Mouse (Mus musculus): ENCODE results near the gene Emc9. TPM values are rescaled to one million over a fixed set of nuclear protein-coding genes. Genes with fewer than 3 reads are reported as not detected.

Emc9 gene
- 31.6 and 46.9 TPM in 2 replicates for polyA plus RNA-seq (2015; fragmentation: Nextera tagmentation; extraction: Ambion mirVana)

DNA sequence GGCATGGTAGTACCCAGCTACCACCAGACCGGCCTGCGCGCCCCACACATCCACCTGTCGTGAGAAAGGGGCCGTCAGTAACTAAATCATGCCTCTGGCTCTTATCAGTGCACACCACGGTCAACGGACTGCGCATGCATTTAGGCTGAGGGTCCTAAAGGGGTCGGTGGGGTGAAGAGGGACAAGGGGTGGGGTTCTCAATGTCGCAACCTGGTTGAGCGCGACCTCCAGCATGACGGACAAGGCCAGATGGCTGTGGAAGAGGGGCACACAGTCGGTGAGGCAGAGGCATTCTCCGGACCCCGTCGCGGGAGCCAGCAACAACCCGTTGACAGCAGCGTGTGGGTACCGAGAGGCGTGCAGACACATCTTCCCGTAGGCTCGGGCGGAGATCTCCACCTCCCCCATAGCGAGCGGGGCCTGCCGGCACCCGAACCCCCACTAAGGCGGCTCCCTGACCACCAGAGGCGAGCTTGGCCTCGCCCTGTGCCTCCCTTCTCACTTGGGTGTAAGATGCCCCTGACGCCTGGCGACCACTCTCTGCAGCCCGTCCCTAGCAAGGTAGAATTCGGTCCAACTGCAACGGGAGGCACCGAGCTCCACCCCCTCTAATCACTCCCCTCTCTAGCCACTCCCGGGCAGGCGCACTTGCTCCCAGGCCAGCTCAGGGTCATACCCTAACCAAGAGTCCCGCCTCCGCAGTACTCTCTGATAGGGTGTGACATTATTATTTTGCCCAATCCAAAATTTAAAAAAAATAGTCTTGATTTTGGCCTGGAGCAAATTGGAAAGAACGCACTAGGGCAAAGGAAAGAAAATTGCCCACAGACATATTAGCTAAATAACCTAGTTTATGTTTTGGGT lies at the start of gene Emc9:
TSS of gene Emc9 (minus strand) at position 601 of the 864 bp plus-strand sequence.
- H3K4me1 ChIP-seq (ENCODE audit: control insufficient read depth, insufficient read depth, low read length) = peaks cover 10% of the 10 kb centered on the region
- no peaks in the 10 kb centered on the region for H3K9me3 ChIP-seq (replicated peaks; ENCODE audit: control insufficient read depth, low read length, poor library complexity, severe bottlenecking)
- H3K27me3 ChIP-seq (ENCODE audit: control insufficient read depth, insufficient read depth, low read depth, low read length) = no peaks in the 10 kb centered on the region
- 3% methylated on average over 43 of the region's 43 CpGs for WGBS
- peak within 1 kb of the TSS; percentile 71 for H3K27ac ChIP-seq (ENCODE audit: low read length)
- H3K36me3 ChIP-seq (ENCODE audit: control insufficient read depth, insufficient read depth, low read length) = peaks cover 4% of the 10 kb centered on the region; the same call in 1 of the 2 replicates
- H3K4me3 ChIP-seq (ENCODE audit: low read depth, low read length) = peak within 1 kb of the TSS; percentile 58
- H3K4me2 ChIP-seq (ENCODE audit: low read length) = peak within 1 kb of the TSS; percentile 78
- H3K9ac ChIP-seq (ENCODE audit: low read depth, low read length) = peak within 1 kb of the TSS; percentile 84
- peak; percentile 82 for ATAC-seq

GRCm38 (mm10) chr14:55629312-55629711 lies 44.2 kb upstream of the Emc9 start:
- H3K9me3 ChIP-seq (replicated peaks; ENCODE audit: control insufficient read depth, low read length, poor library complexity, severe bottlenecking) = no peaks in the 10 kb centered on the region
- ATAC-seq = no peak
- no peak overlapping the region for H3K4me2 ChIP-seq (ENCODE audit: low read length)
- no peak overlapping the region for H3K9ac ChIP-seq (ENCODE audit: low read depth, low read length)
- no peaks in the 10 kb centered on the region for H3K27me3 ChIP-seq (ENCODE audit: control insufficient read depth, insufficient read depth, low read depth, low read length)
- H3K4me1 ChIP-seq (ENCODE audit: control insufficient read depth, insufficient read depth, low read length) = 0 out of 2 replicates have a peak, but pooled peaks cover 1% of the 10 kb centered on the region
- peaks cover 61% of the 10 kb centered on the region for H3K36me3 ChIP-seq (ENCODE audit: control insufficient read depth, insufficient read depth, low read length)
- no peak overlapping the region for H3K27ac ChIP-seq (ENCODE audit: low read length)
- WGBS = 47% methylated on average over 5 of the region's 5 CpGs
- no peak overlapping the region for H3K4me3 ChIP-seq (ENCODE audit: low read depth, low read length)

DNA sequence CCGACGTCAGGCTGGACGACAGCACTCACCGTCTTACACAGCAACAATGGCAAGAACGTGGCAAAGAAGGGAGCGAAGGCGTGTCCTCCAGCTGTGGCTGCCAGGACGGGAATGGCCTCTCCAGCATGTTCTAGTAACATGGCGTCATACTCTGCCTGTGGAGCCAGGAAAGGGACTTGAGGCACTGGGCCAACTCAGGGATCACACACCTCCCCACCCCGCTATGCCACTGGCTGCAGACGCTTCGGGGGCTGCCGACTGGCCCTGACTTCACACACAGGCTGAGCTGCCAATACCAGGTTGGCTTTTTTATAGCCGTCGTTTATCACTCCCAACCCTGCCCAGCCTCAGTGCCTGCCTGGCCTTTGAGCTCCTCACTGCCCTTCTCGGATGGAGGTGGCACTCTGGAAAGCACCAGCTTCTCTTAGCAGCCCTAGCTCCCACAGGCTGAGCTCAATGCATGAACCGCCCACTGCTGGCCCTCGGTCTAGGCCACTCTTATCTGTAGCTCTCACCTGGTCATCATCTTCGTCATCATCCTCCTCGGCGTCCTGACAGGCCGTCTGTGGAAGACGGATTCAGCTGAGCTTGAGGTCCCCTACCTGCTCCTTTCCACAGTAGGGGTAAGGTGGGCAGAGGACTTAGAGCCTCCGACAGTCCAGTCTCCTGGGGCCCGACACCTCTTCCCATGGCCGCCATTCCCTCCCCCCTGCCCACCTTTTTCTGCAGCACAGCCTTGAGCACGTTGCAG lies 43.1 kb upstream of the Emc9 start:
- peaks cover 59% of the 10 kb centered on the region for H3K36me3 ChIP-seq (ENCODE audit: control insufficient read depth, insufficient read depth, low read length)
- no peak overlapping the region for H3K9ac ChIP-seq (ENCODE audit: low read depth, low read length)
- H3K27ac ChIP-seq (ENCODE audit: low read length) = no peak overlapping the region
- no peaks in the 10 kb centered on the region for H3K4me1 ChIP-seq (ENCODE audit: control insufficient read depth, insufficient read depth, low read length)
- no peak overlapping the region for H3K4me2 ChIP-seq (ENCODE audit: low read length)
- no peaks in the 10 kb centered on the region for H3K27me3 ChIP-seq (ENCODE audit: control insufficient read depth, insufficient read depth, low read depth, low read length)
- whole genome bisulfite sequencing = 97% methylated on average over 26 of the region's 27 CpGs
- ATAC-seq = no peak
- H3K9me3 ChIP-seq (replicated peaks; ENCODE audit: control insufficient read depth, low read length, poor library complexity, severe bottlenecking) = no peaks in the 10 kb centered on the region
- no peak overlapping the region for H3K4me3 ChIP-seq (ENCODE audit: low read depth, low read length)

DNA sequence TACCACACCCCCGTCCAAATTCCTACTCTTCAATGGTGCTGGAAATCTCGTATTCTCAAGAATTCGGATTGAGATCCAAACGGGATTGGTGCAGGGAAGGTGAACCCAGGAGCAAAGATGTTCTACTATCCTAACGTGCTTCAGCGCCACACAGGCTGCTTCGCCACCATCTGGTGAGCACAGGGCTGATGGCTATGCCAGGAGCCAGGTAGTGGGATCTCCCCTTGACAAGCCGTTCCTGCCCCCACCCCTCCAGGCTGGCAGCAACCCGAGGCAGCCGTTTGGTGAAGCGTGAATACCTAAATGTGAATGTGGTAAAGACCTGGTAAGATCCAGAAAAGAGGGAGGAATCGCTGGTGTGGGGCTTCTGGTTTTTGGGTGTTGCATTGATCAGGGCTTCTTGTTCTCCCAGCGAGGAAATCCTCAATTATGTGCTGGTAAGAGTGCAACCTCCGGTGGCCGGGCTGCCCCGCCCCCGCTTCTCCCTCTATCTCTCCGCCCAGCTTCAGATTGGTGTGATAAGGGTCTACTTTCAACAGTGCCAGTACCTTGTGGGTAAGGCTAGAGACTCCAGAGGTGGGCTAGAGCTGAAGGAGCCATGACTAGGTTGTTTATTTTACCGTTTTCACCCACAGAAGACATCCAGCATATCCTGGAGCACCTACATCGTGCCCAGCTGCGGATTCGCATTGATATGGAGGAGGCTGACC lies 33.5 kb upstream of the Emc9 start:
- H3K4me1 ChIP-seq (ENCODE audit: control insufficient read depth, insufficient read depth, low read length) = no peaks in the 10 kb centered on the region
- ATAC-seq = no peak
- H3K27ac ChIP-seq (ENCODE audit: low read length) = no peak overlapping the region
- H3K4me2 ChIP-seq (ENCODE audit: low read length) = peak overlapping the region; percentile 26; the same call in 1 of the 2 replicates
- peak overlapping the region; percentile 26 for H3K4me3 ChIP-seq (ENCODE audit: low read depth, low read length)
- H3K27me3 ChIP-seq (ENCODE audit: control insufficient read depth, insufficient read depth, low read depth, low read length) = no peaks in the 10 kb centered on the region
- 54% methylated on average over 22 of the region's 22 CpGs for WGBS
- H3K9ac ChIP-seq (ENCODE audit: low read depth, low read length) = no peak overlapping the region
- no peaks in the 10 kb centered on the region for H3K9me3 ChIP-seq (replicated peaks; ENCODE audit: control insufficient read depth, low read length, poor library complexity, severe bottlenecking)
- H3K36me3 ChIP-seq (ENCODE audit: control insufficient read depth, insufficient read depth, low read length) = 0 out of 2 replicates have a peak, but pooled peaks cover 2% of the 10 kb centered on the region

DNA sequence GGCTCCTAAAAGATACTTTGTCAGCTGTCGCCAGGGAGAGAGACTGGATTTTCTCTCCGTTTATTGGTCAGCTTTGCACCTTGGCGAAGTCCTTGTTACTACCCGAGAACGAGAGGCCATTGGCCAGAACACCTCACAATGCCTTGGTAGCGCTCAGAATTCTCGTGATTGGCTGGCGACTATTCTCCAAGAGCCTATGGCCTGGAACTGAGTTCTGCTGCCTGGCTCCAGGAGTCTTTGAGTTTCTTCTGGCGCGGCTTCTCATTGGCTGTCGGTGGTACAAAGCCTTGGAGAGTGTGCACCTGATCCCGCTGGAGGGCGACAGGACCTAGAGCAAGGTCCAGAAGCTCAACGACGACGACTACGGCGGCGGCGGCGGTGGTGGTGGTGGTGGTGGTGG lies 32.7 kb upstream of the Emc9 start, which contains the start of gene Rec8:
TSS of gene Rec8 (plus strand) at position 216 of the 400 bp plus-strand sequence.
- Histone ChIP-seq H3K4me3 (ENCODE audit: low read depth, low read length) (peak within 1 kb of the TSS; percentile 26), H3K9me3 (replicated peaks; ENCODE audit: control insufficient read depth, low read length, poor library complexity, severe bottlenecking) (no peaks in the 10 kb centered on the region), H3K36me3 (ENCODE audit: control insufficient read depth, insufficient read depth, low read length) (no peaks in the 10 kb centered on the region), H3K4me2 (ENCODE audit: low read length) (peak within 1 kb of the TSS; percentile 26; the same call in 1 of the 2 replicates), H3K9ac (ENCODE audit: low read depth, low read length) (no peak within 1 kb of the TSS), H3K27me3 (ENCODE audit: control insufficient read depth, insufficient read depth, low read depth, low read length) (no peaks in the 10 kb centered on the region), H3K4me1 (ENCODE audit: control insufficient read depth, insufficient read depth, low read length) (no peaks in the 10 kb centered on the region), H3K27ac (ENCODE audit: low read length) (no peak within 1 kb of the TSS)
- WGBS = 29% methylated on average over 21 of the region's 21 CpGs
- ATAC-seq = peak; percentile 79

DNA sequence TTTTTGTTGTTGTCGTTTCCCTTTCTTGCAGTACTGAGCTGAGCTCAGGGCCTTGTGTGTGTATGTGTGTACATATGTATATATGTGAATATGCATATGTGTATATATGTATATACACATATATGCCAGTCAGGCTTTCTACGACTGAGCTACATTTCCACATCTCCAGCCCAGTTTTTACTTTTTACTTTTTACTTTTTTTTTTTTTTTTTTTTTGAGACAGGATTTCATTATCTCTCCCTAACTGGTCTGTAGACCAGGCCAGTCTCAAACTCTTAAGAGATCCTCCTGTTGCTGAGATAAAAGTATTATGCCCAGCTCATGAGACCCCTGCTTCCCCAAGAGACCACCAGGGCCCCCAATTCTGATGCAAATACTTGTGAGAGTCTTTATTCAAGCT lies 31.7 kb upstream of the Emc9 start:
- H3K27ac ChIP-seq (ENCODE audit: low read length) = no peak overlapping the region
- 85% methylated on average over 2 of the region's 2 CpGs for WGBS
- no peaks in the 10 kb centered on the region for H3K4me1 ChIP-seq (ENCODE audit: control insufficient read depth, insufficient read depth, low read length)
- H3K4me3 ChIP-seq (ENCODE audit: low read depth, low read length) = no peak overlapping the region
- no peak overlapping the region for H3K9ac ChIP-seq (ENCODE audit: low read depth, low read length)
- no peak overlapping the region for H3K4me2 ChIP-seq (ENCODE audit: low read length)
- no peaks in the 10 kb centered on the region for H3K36me3 ChIP-seq (ENCODE audit: control insufficient read depth, insufficient read depth, low read length)
- no peaks in the 10 kb centered on the region for H3K27me3 ChIP-seq (ENCODE audit: control insufficient read depth, insufficient read depth, low read depth, low read length)
- no peaks in the 10 kb centered on the region for H3K9me3 ChIP-seq (replicated peaks; ENCODE audit: control insufficient read depth, low read length, poor library complexity, severe bottlenecking)
- ATAC-seq = no peak

DNA sequence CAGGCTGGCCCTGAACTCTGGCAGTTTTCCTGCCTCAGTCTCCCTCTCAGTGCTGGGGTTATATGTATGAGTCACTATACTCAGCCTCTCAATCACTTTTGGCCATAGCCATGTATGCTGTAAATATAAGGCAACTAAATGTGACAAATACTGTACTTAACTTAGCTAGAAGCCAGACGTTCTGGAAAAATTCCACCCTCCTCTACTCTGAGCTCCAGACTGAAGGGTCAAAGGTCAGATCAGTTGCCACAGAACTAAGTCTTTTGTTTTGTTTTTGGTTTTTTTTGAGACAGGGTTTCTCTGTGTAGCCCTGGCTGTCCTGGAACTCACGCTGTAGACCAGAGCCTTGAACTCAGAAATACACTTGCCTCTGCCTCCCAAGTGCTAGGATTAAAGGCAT lies 30.8 kb upstream of the Emc9 start:
- H3K36me3 ChIP-seq (ENCODE audit: control insufficient read depth, insufficient read depth, low read length) = no peaks in the 10 kb centered on the region
- no peak overlapping the region for H3K27ac ChIP-seq (ENCODE audit: low read length)
- no peak overlapping the region for H3K9ac ChIP-seq (ENCODE audit: low read depth, low read length)
- no peak for ATAC-seq
- WGBS = 51% methylated on average over 2 of the region's 2 CpGs
- no peaks in the 10 kb centered on the region for H3K9me3 ChIP-seq (replicated peaks; ENCODE audit: control insufficient read depth, low read length, poor library complexity, severe bottlenecking)
- no peak overlapping the region for H3K4me2 ChIP-seq (ENCODE audit: low read length)
- no peak overlapping the region for H3K4me3 ChIP-seq (ENCODE audit: low read depth, low read length)
- H3K4me1 ChIP-seq (ENCODE audit: control insufficient read depth, insufficient read depth, low read length) = no peaks in the 10 kb centered on the region
- H3K27me3 ChIP-seq (ENCODE audit: control insufficient read depth, insufficient read depth, low read depth, low read length) = no peaks in the 10 kb centered on the region

DNA sequence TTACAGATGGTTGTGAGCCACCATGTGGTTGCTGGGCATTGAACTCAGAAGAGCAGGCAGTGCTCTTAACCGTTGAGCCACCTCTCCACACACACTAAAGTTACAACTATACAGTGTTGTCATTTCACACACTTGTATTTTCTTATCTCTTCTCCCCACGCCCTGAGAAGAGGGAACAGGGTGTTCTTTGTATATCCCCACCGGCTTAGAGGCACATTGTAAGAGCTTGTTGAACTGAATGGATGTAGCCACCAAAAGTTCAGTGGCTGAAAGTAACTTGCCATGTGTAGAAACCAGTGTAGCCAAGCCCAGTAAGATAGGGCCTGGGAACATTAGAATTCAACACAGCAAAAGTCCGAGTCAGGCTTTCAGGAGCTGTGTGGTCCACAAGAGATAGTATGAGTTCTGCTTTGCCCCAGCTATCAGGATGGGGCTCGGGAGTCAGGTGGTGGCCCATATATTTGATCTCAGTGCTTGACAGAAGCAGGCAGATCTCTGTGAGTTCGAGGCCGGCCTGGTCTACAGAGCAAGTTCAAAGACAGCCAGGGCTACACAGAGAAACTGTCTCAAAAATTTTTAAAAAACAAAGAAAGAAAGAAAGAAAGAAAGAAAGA lies 29.6 kb upstream of the Emc9 start:
- no peak for ATAC-seq
- Histone ChIP-seq H3K36me3 (ENCODE audit: control insufficient read depth, insufficient read depth, low read length) (no peaks in the 10 kb centered on the region), H3K4me3 (ENCODE audit: low read depth, low read length) (no peak overlapping the region), H3K27me3 (ENCODE audit: control insufficient read depth, insufficient read depth, low read depth, low read length) (no peaks in the 10 kb centered on the region), H3K9ac (ENCODE audit: low read depth, low read length) (no peak overlapping the region), H3K4me1 (ENCODE audit: control insufficient read depth, insufficient read depth, low read length) (no peaks in the 10 kb centered on the region), H3K27ac (ENCODE audit: low read length) (no peak overlapping the region), H3K9me3 (replicated peaks; ENCODE audit: control insufficient read depth, low read length, poor library complexity, severe bottlenecking) (no peaks in the 10 kb centered on the region), H3K4me2 (ENCODE audit: low read length) (no peak overlapping the region)
- WGBS = 83% methylated on average over 7 of the region's 7 CpGs
